Mouse (Mus musculus) liver, postnatal 0 days (tissue): ENCODE results near the gene Xpa.

Source experiments
- CTCF ChIP-seq: sonication (generic); IDR thresholded peaks from 2 replicates; pipeline ENCODE4 v1.5.1; 2016; ENCODE audit warnings: antibody characterized with exemption, low read depth
- EP300 ChIP-seq: IDR thresholded peaks from 2 replicates; pipeline ENCODE4 v1.6.1; 2016; ENCODE audit warnings: antibody characterized with exemption, low read depth, mild to moderate bottlenecking

- TF ChIP-seq CTCF (no peak), EP300 (no peak)
Measured at GRCm38 (mm10) chr4:46123358-46123757, 72.8 kb downstream of the Xpa start.
